Mouse (Mus musculus) granulocyte monocyte progenitor cell, adult 5-6 weeks (primary cell): ENCODE data around the gene Ston2. TPM values are rescaled to one million over a fixed set of nuclear protein-coding genes. Genes with fewer than 3 reads are reported as not detected.

Source experiments
- ATAC-seq: replicated peaks from 2 replicates; pipeline ENCODE4 v1.8.0; 2016; ENCODE audit warnings: mild to moderate bottlenecking, moderate TSS enrichment, inconsistent platforms; ENCODE audit not compliant: poor library complexity, severe bottlenecking
- total RNA-seq, 2 experiments: library from RNA; stranded (forward) in 1 of 2; stranded (reverse) in 1 of 2; fragments of 200-712, 200-1000 nt in 1 of 2; fragments of >200 nt in 1 of 2; fragmentation: Nextera tagmentation in 1 of 2; gene quantifications; 2 replicates each; pipeline ENCODE4 v1.2.3; 2014 to 2017

The Ston2 gene
- total RNA-seq (2014; fragmentation: Nextera tagmentation), result 7.6 and 17.4 TPM in 2 replicates
- 2.9 and 6.9 TPM in 2 replicates for total RNA-seq (2017)

DNA sequence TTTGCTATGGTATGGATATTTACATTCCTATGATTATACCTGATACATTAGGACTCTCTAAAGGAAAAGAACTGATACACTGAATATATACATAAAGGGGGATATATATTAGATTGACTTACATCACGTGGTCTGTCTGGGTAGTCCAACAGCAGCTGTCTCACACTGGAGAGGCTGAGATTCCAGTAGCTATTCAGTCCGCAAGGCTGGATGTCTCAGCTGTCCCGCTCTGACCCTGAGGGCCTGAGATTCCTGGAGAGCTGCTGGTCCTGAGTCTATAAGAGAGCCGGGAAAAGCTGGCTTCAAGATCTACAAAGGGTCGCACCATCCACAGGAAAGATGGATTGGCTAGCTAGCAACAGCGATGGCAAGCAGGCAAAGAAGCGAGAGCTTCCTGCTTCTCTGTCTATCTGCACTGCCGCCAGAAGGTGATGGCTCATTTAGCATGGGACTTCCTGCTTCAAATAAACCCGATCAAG, at the start of gene Ston2:
TSS of gene Ston2 (minus strand) at position 429 of the 479 bp plus-strand sequence.
- no peak for ATAC-seq

GRCm38 (mm10) chr12:91837401-91838065, 49.3 kb upstream of the Ston2 start:
- no peak for ATAC-seq

DNA sequence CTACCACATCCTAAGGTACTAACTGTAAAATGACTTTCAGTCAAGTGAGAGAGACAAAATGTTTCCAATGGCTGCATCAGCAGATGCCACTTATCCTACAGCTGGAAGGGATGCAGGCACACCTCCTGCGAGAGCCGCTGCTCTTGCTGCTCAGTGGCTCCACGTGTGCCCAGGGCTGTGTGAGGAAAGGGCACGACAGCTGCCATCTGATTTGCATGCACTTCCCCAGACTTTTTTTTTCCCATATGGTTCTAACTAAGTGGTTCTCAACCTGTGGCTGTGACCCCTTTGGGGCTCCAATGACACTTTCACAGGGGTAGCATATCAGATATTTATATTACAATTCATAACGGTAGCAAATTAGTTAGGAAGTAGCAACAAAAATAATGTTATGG, 45.7 kb upstream of the Ston2 start:
- no peak for ATAC-seq

DNA sequence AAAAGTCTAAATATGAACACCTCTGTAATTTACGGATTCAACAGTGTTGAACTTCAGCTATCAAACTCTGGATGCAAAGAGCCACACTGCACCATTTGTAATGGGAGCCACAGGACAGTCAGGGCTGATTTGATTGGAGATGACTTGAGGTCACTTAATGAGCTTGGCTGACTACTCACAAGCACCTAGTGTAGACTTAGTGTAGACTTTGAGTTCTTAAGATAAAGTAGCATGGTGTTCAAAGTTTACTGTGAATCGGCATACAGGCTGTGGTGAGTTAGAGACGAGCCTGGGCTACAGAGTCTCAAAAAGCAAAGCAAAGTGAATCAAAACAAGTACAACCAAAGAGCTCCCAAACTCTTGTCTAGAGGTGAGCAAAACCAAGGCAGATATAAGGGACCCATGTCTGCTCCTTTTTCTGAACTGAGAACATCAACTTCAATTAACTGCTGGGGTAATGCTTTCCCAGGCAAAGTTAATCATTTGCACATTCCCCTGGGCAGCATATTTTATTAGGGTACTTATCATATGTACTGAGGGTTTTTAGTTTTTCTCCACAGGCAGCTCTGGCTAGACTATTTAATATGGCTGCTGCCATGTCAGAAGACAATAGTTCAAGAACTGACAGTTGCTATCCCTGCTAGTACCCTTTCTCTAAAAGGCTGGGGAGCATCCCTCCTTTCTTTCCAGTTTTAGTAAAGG, 45.2 kb upstream of the Ston2 start:
- no peak for ATAC-seq

GRCm38 (mm10) chr12:91831410-91831809, 43.2 kb upstream of the Ston2 start:
- no peak for ATAC-seq

DNA sequence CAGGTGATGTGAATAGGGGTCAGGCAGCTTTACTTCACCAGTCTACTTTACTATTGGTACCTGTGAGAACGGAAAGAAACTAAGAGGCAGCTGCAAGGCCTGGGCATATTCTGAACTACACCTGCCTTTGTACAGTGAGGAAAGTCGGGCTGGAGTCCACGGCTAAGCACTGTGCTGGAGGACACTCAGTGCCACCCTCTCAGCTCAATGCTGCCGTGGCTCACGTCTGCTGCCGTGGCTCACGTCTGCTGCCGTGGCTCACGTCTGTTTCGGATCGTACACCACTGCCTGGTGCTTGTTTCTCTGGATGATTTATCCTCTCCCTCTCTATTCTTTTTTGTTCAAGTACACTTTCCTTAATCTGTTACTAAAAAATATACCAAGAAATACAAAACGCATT, 32.3 kb upstream of the Ston2 start:
- ATAC-seq, result no peak

GRCm38 (mm10) chr12:91818726-91819125, 30.5 kb upstream of the Ston2 start:
- ATAC-seq, result no peak

DNA sequence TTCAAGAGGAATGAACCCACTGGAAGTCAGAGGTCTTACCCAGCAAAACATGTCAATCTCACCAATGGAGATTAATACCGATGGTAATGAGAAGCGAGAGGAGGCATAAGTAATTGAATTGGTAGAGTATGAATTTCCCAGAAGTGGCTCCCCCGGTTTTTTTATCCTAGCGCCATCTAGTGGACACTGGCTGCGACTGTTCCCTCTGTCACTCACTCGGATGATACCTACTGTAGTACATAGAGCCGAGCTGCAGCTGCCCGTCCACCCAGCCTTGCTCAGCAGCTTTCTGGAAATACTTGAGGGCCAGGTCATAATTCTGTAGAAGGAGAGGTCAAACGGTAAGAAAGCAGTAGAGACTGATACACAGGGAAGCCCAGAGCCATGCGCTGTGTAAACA, 27.8 kb upstream of the Ston2 start:
- peak; percentile 79 for ATAC-seq

- no peak for ATAC-seq
Observed at GRCm38 (mm10) chr12:91815552-91815951, 27.4 kb upstream of the Ston2 start.

DNA sequence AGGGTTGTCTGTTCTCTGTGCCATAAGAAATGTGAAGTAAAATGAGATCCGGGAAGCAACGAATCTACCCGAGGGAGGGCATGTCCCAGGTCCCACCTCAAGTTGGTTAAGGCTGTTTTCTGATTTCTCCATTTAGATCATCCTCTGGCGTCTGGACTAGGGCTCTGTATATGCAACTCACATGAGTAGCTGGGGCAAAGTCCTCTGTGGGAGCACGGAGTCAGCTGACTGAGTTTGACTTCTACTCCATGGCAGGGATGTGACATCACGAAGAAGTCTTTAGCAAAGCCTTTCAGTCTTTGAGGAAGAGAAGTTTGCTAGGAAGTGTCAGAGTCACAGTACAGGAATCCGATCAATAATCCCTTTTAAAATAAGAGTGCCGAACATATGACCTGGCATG, 20.7 kb upstream of the Ston2 start:
- ATAC-seq, result no peak

DNA sequence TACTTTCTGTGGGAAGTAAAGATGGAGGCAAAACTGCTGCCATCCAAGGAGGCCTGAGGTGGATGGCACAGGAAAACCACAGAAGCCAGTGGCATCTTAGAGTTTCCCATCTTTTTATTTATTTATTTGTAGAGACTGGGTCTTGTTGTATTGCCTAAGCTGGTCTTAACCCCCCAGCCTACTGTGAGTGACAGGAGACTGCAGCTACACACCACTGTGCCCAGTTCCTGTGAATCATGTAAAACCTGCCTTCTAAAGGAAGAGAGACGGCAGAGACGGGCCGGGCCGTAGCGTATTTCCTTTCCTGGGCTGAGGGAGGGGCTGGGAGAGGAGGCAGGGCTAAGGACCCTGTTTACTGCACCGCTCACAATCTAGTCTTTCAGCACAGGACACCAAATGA, 19.6 kb upstream of the Ston2 start:
- 0 out of 2 replicates have a peak, but pooled peaks have one; percentile 3 for ATAC-seq

GRCm38 (mm10) chr12:91807095-91807494, 18.9 kb upstream of the Ston2 start:
- ATAC-seq, result no peak

DNA sequence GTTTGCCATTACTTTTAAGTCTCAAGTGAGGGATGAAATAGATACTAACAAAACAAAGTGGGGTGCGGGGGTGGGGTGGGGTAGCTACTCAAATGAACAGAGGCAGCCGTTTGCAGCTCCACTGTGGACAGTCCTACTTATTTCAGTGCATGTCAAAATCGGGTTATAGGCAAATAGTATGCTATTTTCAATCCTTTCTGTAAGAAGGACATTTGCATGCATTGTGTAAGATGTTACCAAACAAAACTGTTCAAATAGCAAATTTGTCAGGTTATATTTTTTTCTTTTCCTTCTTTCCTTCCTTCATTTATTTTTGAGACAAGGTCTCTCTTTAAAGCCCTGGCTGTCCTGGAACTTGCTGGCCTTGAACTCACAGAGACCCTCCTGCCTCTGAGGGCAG, 16.1 kb upstream of the Ston2 start:
- ATAC-seq, result no peak

- ATAC-seq, result peak; percentile 69
Observed at GRCm38 (mm10) chr12:91803207-91803932, 15.2 kb upstream of the Ston2 start.

DNA sequence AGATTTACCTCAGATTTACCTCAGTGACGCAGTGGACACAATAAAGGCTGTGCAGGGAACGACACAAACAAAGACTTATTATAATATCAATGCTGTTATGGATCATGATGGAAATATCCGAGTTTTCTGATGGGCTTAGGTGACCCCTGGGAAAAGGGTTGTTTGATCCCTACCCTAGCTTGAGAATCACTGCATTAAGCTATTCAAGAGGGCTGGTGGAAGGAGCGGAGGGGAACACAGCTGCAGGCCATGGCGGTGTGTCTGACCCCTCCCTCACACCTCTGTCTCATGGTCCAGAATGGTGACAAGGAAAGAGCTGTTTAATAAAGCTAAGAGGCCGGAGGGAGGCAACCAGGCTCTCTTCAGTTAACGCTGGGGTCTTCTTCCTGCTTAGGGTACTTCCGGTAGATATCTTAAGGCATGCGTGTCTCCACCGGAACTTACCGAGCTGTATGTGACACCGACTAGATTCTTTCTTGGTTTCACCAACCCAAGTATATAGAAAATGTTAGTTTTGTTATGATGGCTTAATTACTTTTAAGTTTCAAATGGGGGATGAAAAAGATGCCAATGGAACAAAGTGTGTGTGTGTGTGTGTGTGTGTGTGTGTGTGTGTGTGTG, 14.5 kb upstream of the Ston2 start:
- no peak for ATAC-seq

DNA sequence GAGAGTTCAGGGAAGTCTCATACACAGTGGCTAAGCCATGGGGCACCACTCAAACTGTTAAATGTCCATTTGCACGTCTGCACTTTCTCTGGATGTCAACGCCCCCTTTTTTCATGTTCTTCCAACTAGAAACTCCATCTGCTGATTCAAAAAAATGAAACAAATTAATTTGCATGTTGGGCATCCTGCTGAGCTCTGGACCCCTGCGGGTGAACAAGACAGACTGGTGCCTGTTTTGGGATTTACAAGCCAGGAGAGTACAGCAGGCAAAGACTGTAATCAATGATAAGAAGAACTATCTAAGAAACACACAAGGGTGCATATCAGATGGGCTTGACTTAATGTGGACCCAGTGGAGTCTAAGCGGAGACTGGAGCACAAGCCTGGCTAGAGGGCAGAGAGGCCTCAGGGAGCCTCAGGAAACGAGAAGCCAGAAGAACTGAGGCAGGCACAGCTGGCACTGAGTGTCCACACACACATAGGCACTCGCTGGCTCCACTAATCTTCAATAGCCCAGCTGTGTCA, 12.7 kb upstream of the Ston2 start:
- ATAC-seq, result no peak

DNA sequence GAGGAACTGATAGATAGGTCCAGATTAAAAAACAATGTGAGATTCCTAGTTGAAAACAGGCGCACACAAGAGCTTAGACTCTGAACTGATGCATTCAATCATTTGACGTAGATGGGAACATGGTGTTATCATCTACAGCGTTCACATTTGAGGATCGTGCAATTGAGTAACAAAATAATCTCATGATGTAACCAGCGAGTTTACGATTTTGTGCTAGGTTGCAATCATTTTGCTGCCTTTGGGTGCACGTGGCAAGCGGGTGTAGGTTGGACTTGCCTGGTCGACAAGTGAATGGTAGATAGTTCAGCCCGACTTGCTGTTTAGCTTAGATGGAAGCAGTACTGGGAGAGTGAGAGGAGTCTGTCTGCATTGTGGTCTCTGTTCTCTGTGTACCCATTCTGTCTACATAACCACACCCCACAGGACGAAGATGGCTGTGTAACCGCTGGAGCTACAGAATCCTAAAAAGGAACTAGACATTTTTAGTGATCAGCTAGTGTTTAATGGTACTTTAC, 11.7 kb upstream of the Ston2 start:
- ATAC-seq, result peak; percentile 21; the same call in 1 of the 2 replicates

DNA sequence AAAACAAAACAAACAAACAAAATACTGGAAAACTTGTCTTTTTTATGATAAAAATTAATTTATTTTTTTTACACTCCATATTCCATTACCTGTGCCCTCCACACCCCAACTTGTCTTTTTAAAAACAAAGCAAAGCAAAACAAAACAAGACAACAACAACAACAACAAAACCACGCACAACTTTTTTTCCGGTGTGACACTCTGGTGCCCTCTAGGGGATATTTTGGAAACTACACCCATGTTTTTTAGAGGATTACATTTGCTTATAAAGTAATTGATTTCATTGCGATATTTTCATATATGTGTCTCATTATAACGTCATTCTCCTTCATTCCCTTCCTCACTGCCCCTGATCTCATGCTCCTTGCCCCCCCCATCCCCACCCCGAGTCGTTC, 11.2 kb upstream of the Ston2 start:
- no peak for ATAC-seq

- 0 out of 2 replicates have a peak, but pooled peaks have one; percentile 15 for ATAC-seq
Observed at GRCm38 (mm10) chr12:91798720-91799378, 10.7 kb upstream of the Ston2 start.

- ATAC-seq, result no peak
Observed at GRCm38 (mm10) chr12:91796774-91797173, 8.6 kb upstream of the Ston2 start.
